Mouse (Mus musculus) spleen, adult 18-20 months (tissue): ENCODE results near the gene Zbed5.
"Not testable (repeated sequence)": the region's sequence is repeated elsewhere in the genome, so short reads cannot be mapped to it uniquely, and the experiment has no call there.

Source experiments
- DNase-seq, 2 experiments: peaks; one replicate each; pipeline ENCODE4 v3.0.0; 2022; ENCODE audit warnings: mixed read lengths in 2 of 2

The Zbed5 gene

GRCm38 (mm10) chr5:129895198-129896088 is at the start of gene Zbed5:
Gene Zbed5 (plus strand): TSS chr5:129895723.
- DNase-seq, result peak; percentile 74 to 80

GRCm38 (mm10) chr5:129846752-129847557 is 48.6 kb upstream of the Zbed5 start, which contains the start of gene Sumf2:
Gene Sumf2 (plus strand): TSS chr5:129846986.
- DNase-seq, result peak; percentile 89 to 91

GRCm38 (mm10) chr5:129847558-129847820 is 48.0 kb upstream of the Zbed5 start:
- DNase-seq, result no peak

GRCm38 (mm10) chr5:129855163-129855562 is 40.4 kb upstream of the Zbed5 start:
- no peak for DNase-seq

GRCm38 (mm10) chr5:129856414-129856813 is 39.1 kb upstream of the Zbed5 start:
- DNase-seq, result no peak

- no peak for DNase-seq
Observed at GRCm38 (mm10) chr5:129862325-129862724, 33.2 kb upstream of the Zbed5 start.

- peak in 1 of 2 experiments; percentile 39 for DNase-seq
Observed at GRCm38 (mm10) chr5:129864467-129864866, 31.1 kb upstream of the Zbed5 start.

- no peak for DNase-seq
Observed at GRCm38 (mm10) chr5:129865841-129866240, 29.7 kb upstream of the Zbed5 start.

GRCm38 (mm10) chr5:129869238-129869995 is 26.1 kb upstream of the Zbed5 start:
- no peak for DNase-seq

- DNase-seq, result no peak
Observed at GRCm38 (mm10) chr5:129871238-129871637, 24.3 kb upstream of the Zbed5 start.

- DNase-seq, result no peak
Observed at GRCm38 (mm10) chr5:129873942-129874341, 21.6 kb upstream of the Zbed5 start.

- no peak for DNase-seq
Observed at GRCm38 (mm10) chr5:129875098-129875497, 20.4 kb upstream of the Zbed5 start.

- DNase-seq, result no peak
Observed at GRCm38 (mm10) chr5:129877731-129878455, 17.6 kb upstream of the Zbed5 start.

- no peak for DNase-seq
Observed at GRCm38 (mm10) chr5:129878946-129879345, 16.6 kb upstream of the Zbed5 start.

- DNase-seq, result no peak
Observed at GRCm38 (mm10) chr5:129879888-129880287, 15.6 kb upstream of the Zbed5 start.

GRCm38 (mm10) chr5:129886271-129886670 is 9.3 kb upstream of the Zbed5 start:
- no peak for DNase-seq

- DNase-seq, result peak; percentile 81
Observed at GRCm38 (mm10) chr5:129886911-129887636, 8.4 kb upstream of the Zbed5 start, which contains the start of gene Chchd2. Gene Chchd2 (minus strand): TSS chr5:129887470.

- DNase-seq, result not testable (repeated sequence)
Observed at GRCm38 (mm10) chr5:129890390-129890789, 5.1 kb upstream of the Zbed5 start.

- DNase-seq, result no peak
Observed at GRCm38 (mm10) chr5:129898449-129898848, 2.9 kb downstream of the Zbed5 start, which contains the start of gene Phkg1. Gene Phkg1 (minus strand): TSS chr5:129898549.

GRCm38 (mm10) chr5:129907775-129908174 is 12.3 kb downstream of the Zbed5 start:
- no peak for DNase-seq

GRCm38 (mm10) chr5:129908242-129908965 is 12.9 kb downstream of the Zbed5 start, which contains the start of gene Nupr1l:
Gene Nupr1l (plus strand): TSS chr5:129908540.
- peak; percentile 76 to 89 for DNase-seq
